Mouse (Mus musculus) stomach, postnatal 0 days (tissue): Measurements from ENCODE around the gene Flot2.

Source experiments
- CTCF ChIP-seq: IDR thresholded peaks from 2 replicates; pipeline ENCODE4 v1.5.1; 2016; ENCODE audit warnings: antibody characterized with exemption, low read depth, mild to moderate bottlenecking, moderate library complexity
- EP300 ChIP-seq: optimal IDR thresholded peaks from 2 replicates; pipeline ENCODE3; 2016; ENCODE audit warnings: antibody characterized with exemption

DNA sequence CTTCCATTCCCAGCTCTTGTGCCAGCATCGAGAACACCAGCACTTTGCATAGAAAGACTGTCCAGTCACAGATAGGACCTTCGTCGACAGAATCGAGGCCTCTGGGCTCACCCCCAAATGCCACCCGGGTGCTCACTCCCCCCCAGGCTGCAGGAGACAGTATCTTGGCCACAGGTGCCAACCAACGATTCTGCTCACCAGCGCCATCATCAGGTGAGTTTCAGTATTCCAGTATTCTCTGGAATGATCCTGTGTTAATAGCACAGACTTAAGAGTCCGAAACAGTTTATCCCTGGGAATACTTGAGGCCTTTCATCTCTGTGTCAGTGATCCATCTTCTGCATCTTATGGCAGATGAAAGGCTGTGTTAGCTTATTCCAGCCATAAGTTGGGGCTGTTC is 14.1 kb upstream of the Flot2 start:
- TF ChIP-seq CTCF, result peak; percentile 62
- TF ChIP-seq EP300, result no peak
